Mouse (Mus musculus) embryonic facial prominence, embryonic 10.5 days (tissue): Measurements from ENCODE around the gene Nav1. TPM values are rescaled to one million over a fixed set of nuclear protein-coding genes. Genes with fewer than 3 reads are reported as not detected.

Experiments
- DNase-seq: peaks from one replicate; pipeline ENCODE4 v3.0.0-alpha.2; 2017; ENCODE audit warnings: low spot score
- H3K27ac ChIP-seq: fragments of 300-500 bp; sonication (generic); replicated peaks from 2 replicates; pipeline ENCODE4 v1.5.1; 2016; ENCODE audit warnings: mild to moderate bottlenecking
- H3K27me3 ChIP-seq: fragments of 300-500 bp; sonication (generic); replicated peaks from 2 replicates; pipeline ENCODE4 v1.6.1; 2016; ENCODE audit warnings: low read depth, mild to moderate bottlenecking; ENCODE audit not compliant: poor library complexity, severe bottlenecking
- H3K36me3 ChIP-seq: fragments of 300-500 bp; sonication (generic); replicated peaks from 2 replicates; pipeline ENCODE4 v1.6.1; 2016; ENCODE audit warnings: mild to moderate bottlenecking, moderate library complexity
- H3K4me1 ChIP-seq: fragments of 300-500 bp; sonication (generic); 2 replicates; pipeline ENCODE4 v1.6.1; 2016
- H3K4me3 ChIP-seq: fragments of 300-500 bp; sonication (generic); 2 replicates; pipeline ENCODE4 v1.5.1; 2016; ENCODE audit warnings: mild to moderate bottlenecking, moderate library complexity
- H3K9me3 ChIP-seq: fragments of 300-500 bp; sonication (generic); 2 replicates; pipeline ENCODE4 v1.6.1; 2016; ENCODE audit warnings: mild to moderate bottlenecking
- WGBS: fragments of 180-500 bp; shearing (Covaris S2); methylation state at CpG from one replicate; pipeline ENCODE4 v1.1.7; 2016; 5-methylcytosine and 5-hydroxymethylcytosine counted together
- microRNA-seq: library from miRNA; unstranded; fragments of <30 nt; microRNA quantifications from one replicate; pipeline ENCODE4, GENCODE M21; 2017
- polyA plus RNA-seq: library from polyadenylated mRNA; unstranded; fragments of >200 nt; fragmentation: Nextera tagmentation; extraction: Ambion mirVana; gene quantifications from 2 replicates; pipeline ENCODE4 v1.2.1, GENCODE M21; 2016

Gene Nav1
- polyA plus RNA-seq, 1 experiment from 2014 or later: 24.1 TPM

- Histone ChIP-seq H3K36me3 (peaks cover 94% of the 10 kb centered on the region), H3K4me3 (no peak overlapping the region), H3K27me3 (no peaks in the 10 kb centered on the region), H3K4me1 (peaks cover 4% of the 10 kb centered on the region), H3K27ac (no peak overlapping the region), H3K9me3 (no peaks in the 10 kb centered on the region)
- 94% methylated on average over 6 of the region's 6 CpGs for WGBS
- DNase-seq: no peak
Observed at GRCm38 (mm10) chr1:135422772-135423171, 184.3 kb downstream of the Nav1 start.

GRCm38 (mm10) chr1:135413996-135414395 is 193.1 kb downstream of the Nav1 start:
- Histone ChIP-seq H3K27me3 (no peaks in the 10 kb centered on the region), H3K9me3 (no peaks in the 10 kb centered on the region), H3K4me1 (no peaks in the 10 kb centered on the region), H3K36me3 (peaks cover 100% of the 10 kb centered on the region), H3K27ac (no peak overlapping the region), H3K4me3 (no peak overlapping the region)
- no peak for DNase-seq

- Histone ChIP-seq H3K4me1 (no peaks in the 10 kb centered on the region), H3K27ac (no peak overlapping the region), H3K27me3 (no peaks in the 10 kb centered on the region), H3K36me3 (peaks cover 100% of the 10 kb centered on the region), H3K9me3 (no peaks in the 10 kb centered on the region), H3K4me3 (no peak overlapping the region)
- no peak for DNase-seq
- WGBS: 88% methylated on average over 4 of the region's 4 CpGs
Observed at GRCm38 (mm10) chr1:135412130-135412529, 195.0 kb downstream of the Nav1 start.

GRCm38 (mm10) chr1:135410967-135411366 is 196.1 kb downstream of the Nav1 start:
- peaks cover 99% of the 10 kb centered on the region for H3K36me3 ChIP-seq
- H3K27ac ChIP-seq: no peak overlapping the region
- no peaks in the 10 kb centered on the region for H3K4me1 ChIP-seq
- H3K4me3 ChIP-seq: no peak overlapping the region
- no peak for DNase-seq
- 91% methylated on average over 2 of the region's 2 CpGs for WGBS
- H3K9me3 ChIP-seq: no peaks in the 10 kb centered on the region
- no peaks in the 10 kb centered on the region for H3K27me3 ChIP-seq

GRCm38 (mm10) chr1:135408973-135409372 is 198.1 kb downstream of the Nav1 start:
- WGBS: 95% methylated on average over 4 of the region's 4 CpGs
- Histone ChIP-seq H3K4me1 (no peaks in the 10 kb centered on the region), H3K27ac (no peak overlapping the region), H3K36me3 (peaks cover 99% of the 10 kb centered on the region), H3K9me3 (no peaks in the 10 kb centered on the region), H3K27me3 (no peaks in the 10 kb centered on the region), H3K4me3 (no peak overlapping the region)
- DNase-seq: no peak

- no peak for DNase-seq
- WGBS: 87% methylated on average over 7 of the region's 7 CpGs
- no peaks in the 10 kb centered on the region for H3K9me3 ChIP-seq
- peaks cover 99% of the 10 kb centered on the region for H3K36me3 ChIP-seq
- H3K27ac ChIP-seq: no peak overlapping the region
- H3K4me1 ChIP-seq: no peaks in the 10 kb centered on the region
- H3K4me3 ChIP-seq: no peak overlapping the region
- no peaks in the 10 kb centered on the region for H3K27me3 ChIP-seq
Observed at GRCm38 (mm10) chr1:135405356-135405755, 201.7 kb downstream of the Nav1 start.

GRCm38 (mm10) chr1:135401452-135402110 is 205.5 kb downstream of the Nav1 start:
- no peak for DNase-seq
- no peak overlapping the region for H3K4me3 ChIP-seq
- no peaks in the 10 kb centered on the region for H3K27me3 ChIP-seq
- peaks cover 100% of the 10 kb centered on the region for H3K36me3 ChIP-seq
- no peak overlapping the region for H3K27ac ChIP-seq
- no peaks in the 10 kb centered on the region for H3K4me1 ChIP-seq
- no peaks in the 10 kb centered on the region for H3K9me3 ChIP-seq
- 91% methylated on average over 3 of the region's 3 CpGs for WGBS

- Histone ChIP-seq H3K4me1 (no peaks in the 10 kb centered on the region), H3K27ac (no peak overlapping the region), H3K36me3 (peaks cover 100% of the 10 kb centered on the region), H3K27me3 (no peaks in the 10 kb centered on the region), H3K4me3 (no peak overlapping the region), H3K9me3 (no peaks in the 10 kb centered on the region)
- DNase-seq: no peak
- 93% methylated on average over 5 of the region's 5 CpGs for WGBS
Observed at GRCm38 (mm10) chr1:135399466-135399865, 207.6 kb downstream of the Nav1 start.

GRCm38 (mm10) chr1:135385161-135385560 is 221.9 kb downstream of the Nav1 start:
- Histone ChIP-seq H3K4me3 (no peak overlapping the region), H3K27me3 (no peaks in the 10 kb centered on the region), H3K36me3 (peaks cover 88% of the 10 kb centered on the region), H3K4me1 (no peaks in the 10 kb centered on the region), H3K27ac (no peak overlapping the region), H3K9me3 (no peaks in the 10 kb centered on the region)
- DNase-seq: no peak
- 91% methylated on average over 9 of the region's 9 CpGs for WGBS

Small RNAs within 50 kb of the gene (microRNA-seq; reads per million reads assigned to microRNA genes)
- gene Mir1231: 2.7 reads per million

Other genes with a start within 250 kb of the Nav1 start
- gene Shisa4, start 232.1 kb downstream of the Nav1 start, polyA plus RNA-seq: 53.5 and 55.9 TPM in 2 replicates
- 182 and 203 TPM in 2 replicates for gene Ipo9, start 176.8 kb downstream of the Nav1 start, polyA plus RNA-seq
- gene Csrp1, start 112.8 kb upstream of the Nav1 start, polyA plus RNA-seq: 47.4 and 51.9 TPM in 2 replicates
- gene Phlda3, start 158.8 kb upstream of the Nav1 start, polyA plus RNA-seq: 29.0 and 32.2 TPM in 2 replicates
- 5.5 and 7.9 TPM in 2 replicates for gene Tnni1, start 172.1 kb upstream of the Nav1 start, polyA plus RNA-seq
- gene Lad1, start 211.3 kb upstream of the Nav1 start, polyA plus RNA-seq: 7.5 TPM in 2 replicates
- gene Tnnt2, start 229.1 kb upstream of the Nav1 start, polyA plus RNA-seq: 1.1 and 4.4 TPM in 2 replicates